Mouse (Mus musculus) A20 (cell line): ENCODE results near the gene Lix1.

Experiments
- DNase-seq: peaks from one replicate; pipeline ENCODE4 v3.0.0-alpha.2; 2011; ENCODE audit warnings: low read depth, low spot score

The Lix1 gene

DNA sequence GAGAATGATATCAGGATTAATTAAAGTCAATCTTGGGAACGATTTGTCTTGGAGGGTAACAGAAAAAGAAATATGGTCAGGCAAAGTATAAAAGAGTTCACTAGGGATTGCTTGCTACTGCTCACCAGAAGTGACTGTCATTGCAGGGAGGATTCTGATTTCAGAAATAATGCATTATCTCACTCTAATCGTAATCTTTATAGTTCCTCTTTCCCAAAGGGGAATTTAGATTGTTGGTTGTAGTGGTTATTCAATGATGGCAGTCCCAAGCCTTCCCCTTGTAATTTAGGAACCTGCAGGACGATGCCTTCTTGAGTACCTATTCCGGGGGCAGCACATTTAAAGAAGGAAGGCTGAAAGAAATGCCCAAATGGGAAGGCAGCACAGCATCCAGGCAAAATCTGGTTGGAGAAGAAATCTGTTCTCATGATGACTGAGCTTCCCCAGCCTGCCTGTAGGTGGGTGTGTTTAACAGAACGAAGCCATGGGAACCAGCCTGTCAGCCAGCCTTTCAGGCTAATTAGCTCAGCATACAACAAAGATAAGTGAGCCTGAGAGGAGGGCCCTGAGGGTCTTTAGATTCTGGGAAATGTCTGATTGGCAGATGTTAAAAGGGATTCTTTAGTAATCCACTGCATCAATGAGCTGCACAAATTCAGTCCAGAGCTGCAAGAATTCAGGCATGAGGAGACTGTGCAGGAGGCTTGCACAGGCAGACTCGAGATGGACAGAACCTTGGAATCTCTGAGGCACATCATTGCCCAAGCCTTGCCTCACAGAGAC, at the start of gene Lix1:
TSS of gene Lix1 (plus strand) at position 451 of the 783 bp plus-strand sequence.
- DNase-seq: peak; percentile 58

DNA sequence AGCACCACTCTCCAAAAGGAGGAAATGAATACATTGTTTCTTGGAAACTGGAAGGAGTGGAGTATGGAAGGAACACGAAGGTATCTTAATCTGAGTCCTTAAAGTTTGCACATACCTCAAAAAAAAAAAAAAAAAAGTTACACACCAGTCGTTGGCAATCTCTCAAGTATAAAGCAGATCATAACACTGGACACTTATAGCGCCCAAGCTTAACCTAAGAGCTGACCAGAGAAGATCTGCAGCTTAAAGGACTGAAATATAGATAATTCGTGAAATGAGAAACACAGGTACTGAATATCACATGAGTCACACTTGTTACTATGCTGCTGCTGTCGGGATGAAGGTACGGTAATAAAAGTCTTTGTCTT, 28.9 kb upstream of the Lix1 start:
- no peak for DNase-seq

DNA sequence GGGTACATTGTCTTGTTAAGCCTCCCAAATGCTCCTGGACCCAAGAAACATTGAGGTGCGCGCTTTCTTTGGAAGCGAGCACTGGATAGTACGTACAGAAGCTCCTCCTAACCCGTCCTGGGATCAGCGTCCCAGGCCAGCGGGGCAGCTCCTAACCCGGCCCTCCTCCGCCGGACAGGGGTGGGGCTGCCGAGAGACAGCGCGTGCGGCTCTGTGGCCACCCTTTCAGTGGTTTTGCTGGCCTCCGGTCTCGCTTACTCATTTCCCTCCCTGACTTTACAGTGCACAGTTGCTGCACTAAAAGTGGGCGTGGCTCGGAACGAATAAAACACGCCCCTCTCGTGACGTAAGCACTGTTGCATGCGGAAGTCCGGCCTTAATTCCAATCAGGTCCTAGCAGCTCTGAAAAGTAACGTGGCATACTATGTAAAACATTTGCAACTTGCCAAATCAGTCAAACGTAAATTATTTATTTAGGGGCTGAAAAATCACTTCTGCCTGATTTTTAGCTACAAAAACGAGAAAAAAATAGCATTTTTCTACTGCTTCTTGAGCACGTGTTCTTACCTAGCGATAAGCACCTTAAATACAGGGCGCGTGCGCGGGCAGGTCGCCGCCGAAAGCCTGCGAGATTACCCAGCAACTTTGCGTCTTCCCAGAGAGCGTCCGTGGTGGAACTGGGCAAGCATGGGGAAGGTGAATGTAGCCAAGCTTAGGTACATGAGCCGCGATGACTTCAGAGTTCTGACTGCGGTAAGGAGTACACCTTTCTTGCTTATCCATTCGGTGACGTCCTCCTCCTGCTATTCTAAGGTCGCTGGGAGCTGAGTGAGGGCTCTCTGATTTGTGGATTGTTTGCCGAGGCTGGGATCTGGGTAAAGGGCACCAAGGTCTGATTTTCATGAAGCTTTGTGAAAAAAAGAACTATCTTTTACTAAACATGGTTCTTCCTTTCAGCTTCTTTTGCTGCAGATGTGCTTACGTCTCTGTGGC, 28.3 kb upstream of the Lix1 start, which contains the start of gene Riok2:
TSS of gene Riok2 (plus strand) at position 392 of the 993 bp plus-strand sequence.
- peak; percentile 99 for DNase-seq

DNA sequence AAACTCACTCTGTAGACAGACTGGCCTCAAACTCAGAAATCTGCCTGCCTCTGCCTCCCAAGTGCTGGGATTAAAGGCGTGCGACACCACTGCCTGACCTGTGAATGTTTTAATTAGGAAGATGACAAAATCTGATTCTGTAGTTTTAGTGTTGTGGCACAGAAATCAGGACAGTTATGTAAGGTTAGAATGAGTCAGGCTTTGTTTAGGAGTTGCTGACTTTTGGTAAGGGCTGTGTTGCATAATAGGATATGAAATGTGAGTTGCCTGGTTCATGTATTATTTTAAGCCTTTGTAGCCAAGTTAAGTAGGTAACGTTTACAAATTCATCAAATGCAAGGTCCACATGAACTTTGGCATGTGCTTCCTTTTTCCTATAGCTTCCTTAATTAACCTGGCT, 26.9 kb upstream of the Lix1 start:
- DNase-seq: no peak

DNA sequence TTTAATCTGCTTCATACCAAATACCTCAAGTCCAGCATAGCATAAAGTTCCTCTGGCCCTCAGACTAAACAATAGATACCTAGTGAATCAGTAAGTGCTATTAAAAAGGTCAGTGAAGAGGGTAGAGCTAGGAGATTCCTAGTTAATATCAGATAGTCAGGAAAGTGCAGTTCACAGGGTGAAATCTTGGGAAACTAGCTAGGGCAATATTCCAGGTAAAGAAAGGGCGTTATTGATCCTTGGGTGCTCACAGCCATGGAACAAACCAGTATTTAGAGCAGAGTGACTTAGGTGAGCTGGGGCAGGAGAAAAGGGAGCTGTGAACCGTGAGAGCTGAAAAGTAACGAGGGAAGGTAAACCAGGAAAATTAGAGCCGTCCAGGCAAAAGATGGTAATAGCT, 18.8 kb upstream of the Lix1 start:
- no peak for DNase-seq

DNA sequence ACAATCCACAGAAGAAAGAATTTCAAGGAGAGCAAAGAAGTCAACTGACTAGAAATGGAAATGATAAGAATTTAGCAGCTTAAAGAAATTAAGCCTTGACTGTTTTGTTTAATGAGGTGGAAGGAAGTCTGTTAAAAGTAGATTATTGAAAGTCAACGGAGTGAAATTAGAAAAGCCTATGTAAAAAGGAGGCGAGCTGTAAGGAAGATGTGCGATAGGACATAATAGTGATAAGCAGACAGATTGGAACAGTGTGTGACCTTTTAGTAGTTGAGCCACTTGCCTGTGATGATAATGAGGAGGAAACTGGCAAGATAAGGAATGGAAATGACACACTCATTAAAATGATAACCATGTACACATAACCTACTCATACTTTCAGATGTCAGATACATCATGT, 18.0 kb upstream of the Lix1 start:
- no peak for DNase-seq

DNA sequence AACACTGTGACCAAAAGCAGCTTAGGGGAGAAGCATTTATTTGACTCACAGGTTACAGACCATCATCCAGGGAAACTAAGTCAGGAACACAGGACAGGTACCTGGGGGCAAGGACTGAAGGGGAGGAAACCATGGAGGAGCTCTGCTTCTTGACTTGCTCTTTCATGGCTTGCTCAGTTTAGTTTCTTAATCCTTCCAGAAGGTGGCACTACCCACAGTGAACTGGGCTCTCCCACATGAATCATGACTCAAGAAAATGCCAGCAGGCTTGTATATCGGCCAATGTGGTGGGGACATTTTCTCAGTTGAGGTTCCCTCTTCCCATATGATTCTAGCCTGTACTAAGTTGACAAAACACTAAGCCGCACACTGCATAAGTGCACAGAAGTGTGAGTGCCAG, 16.4 kb upstream of the Lix1 start:
- peak; percentile 39 for DNase-seq

DNA sequence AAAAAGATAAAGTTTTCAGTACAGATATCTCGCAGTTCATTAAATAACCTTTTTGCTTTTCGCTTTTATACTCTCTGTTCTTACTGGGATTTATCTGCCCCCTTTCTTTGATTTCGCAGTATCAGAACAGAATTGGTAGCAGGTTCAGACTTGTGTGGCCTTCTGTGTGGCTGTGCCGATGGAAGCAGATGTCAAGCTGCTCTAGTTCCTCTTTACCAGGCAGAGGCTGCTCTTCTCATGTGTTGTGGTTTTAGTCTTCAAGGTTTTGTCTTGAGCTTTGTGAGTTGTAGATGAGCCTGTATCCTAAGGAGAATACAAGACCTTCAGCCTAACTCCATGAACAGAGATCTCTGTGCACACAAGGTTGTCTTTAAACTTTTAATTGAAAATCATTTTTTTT, 10.6 kb upstream of the Lix1 start:
- DNase-seq: peak; percentile 22

DNA sequence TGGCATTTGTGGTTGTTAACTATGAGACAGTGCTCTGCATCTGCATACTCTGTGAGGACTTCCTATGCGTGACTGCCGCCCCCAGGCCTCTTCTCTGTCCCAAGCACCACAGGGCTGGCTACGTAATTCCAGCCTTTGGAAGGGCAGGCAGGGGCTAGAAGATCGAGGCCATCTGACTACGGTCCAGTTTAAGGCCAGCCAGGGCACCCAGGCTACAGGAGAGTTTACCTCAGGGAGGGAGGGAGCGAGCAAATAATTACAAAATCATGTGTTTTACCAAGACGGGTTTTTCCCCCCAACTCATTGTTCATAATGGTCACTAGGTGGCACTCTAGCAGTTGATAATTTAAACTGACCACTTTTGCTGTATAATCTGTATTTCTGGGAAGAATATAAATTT, 9.6 kb upstream of the Lix1 start:
- DNase-seq: peak; percentile 48

DNA sequence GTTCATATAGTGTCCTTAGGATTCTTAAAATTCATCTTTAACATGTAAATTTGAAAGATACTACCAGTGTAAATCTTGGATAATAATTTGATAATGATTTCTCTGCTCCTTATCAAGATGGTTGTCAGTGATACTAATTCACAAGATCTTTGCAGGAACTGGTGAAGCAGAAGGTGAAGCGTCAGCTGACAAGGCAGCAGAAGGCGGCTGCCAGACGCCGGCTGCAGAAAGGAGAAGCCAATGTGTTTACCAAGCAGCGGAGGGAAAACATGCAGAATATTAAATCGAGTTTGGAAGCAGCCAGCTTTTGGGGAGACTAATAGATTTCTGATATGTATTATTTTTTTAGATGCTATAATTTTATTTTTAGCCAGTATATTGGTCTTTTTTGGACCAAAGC, 9.2 kb upstream of the Lix1 start:
- no peak for DNase-seq

DNA sequence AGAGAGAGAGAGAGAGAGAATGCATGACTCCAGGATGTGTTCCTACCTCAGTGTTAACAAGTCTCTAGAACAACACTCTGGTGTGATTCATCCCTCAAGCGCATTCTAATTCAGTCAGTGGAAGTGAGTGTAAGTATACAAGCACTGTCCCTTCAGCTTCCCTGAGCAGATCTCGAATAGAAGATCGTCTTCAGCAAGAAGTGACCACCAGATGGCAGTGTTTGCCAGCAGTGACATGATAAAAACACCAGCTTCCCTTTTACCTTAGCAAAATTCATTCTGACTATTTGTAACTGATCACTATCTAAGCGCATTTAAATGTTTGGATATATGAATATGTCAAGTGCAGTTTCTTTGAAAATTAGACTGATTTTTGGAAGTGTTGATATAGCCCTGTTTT, 8.1 kb upstream of the Lix1 start:
- DNase-seq: peak; percentile 82

DNA sequence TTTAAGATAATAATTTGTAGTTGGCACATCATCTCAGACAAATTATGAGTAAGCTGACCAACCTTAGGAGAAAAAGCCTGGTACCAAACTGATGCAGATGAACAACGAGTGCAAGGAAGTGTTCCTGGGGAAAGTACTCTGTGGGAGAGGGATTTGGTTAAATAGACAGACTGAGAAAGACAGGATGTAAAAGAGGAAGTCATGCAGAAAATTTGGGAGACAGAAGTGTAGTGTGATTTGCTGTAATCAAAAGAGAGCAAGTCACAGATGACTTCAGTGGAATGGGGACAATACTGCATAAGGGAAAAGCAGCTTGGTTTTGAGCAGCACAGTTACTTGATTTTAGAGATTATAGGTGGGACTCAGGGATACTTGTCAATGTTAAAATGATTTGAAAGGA, 5.6 kb upstream of the Lix1 start:
- no peak for DNase-seq

DNA sequence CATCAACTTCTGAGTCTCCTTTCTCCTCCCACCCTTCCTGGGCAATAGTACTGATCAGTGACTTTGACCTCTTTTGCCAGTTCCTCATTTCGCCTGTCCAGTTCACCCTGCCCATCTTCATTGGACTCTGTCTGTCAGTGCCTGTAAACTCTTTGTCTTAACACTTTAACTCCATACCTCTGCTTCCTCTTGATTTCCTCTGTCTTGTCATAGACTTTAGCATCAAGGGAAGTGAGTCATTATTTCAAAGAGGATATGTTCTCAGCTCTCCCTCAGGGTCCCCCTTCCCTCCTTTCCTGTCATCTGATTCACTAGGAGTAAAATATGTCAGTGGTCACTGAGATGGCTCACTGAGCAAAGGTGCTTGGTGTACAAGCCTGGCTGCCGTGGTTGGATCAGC, 3.8 kb upstream of the Lix1 start:
- no peak for DNase-seq

DNA sequence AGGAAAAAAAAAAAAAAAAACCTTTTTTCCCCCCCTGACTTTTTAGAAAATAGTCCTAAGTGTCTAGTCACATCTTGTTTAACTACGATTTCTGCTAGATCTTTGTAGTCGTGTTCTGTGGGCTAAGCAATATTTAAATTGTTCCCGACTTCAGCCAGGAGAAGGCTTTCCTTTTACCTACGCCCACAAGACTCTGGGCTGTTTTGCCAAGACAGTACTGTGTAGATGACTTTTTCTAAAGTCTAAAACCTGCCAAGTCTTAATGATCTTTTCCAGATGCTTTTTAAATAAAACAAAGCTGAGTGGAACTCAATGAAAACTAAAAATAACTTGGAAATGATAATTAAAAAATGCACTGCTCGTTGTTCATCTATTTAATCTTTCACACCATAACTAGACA, 566 bp downstream of the Lix1 start:
- DNase-seq: no peak

DNA sequence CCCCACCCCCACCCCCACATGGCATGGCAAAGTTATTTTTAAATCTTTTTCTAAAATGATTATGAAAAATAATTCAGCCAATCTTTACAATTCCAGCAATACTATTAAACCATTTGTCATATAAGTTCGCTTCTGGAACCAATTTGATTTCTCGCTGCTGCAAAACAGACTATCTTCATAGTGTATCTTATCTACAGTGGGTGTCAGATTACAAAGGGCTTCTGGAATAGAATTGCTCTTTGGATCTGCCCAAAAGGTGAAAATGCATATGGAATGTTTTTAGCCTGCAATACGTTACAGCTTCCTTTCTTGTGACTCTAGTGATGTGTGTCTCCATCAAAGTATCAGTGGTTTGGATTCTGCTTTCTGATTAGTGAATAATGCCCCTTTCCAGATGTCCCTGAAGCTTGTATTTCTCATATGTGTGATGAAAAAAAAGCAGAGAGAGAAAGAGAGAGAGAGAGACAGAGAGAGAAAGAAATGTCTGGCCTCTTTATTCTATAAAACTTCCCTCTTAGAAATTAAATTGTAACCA, 1.2 kb downstream of the Lix1 start:
- no peak for DNase-seq

DNA sequence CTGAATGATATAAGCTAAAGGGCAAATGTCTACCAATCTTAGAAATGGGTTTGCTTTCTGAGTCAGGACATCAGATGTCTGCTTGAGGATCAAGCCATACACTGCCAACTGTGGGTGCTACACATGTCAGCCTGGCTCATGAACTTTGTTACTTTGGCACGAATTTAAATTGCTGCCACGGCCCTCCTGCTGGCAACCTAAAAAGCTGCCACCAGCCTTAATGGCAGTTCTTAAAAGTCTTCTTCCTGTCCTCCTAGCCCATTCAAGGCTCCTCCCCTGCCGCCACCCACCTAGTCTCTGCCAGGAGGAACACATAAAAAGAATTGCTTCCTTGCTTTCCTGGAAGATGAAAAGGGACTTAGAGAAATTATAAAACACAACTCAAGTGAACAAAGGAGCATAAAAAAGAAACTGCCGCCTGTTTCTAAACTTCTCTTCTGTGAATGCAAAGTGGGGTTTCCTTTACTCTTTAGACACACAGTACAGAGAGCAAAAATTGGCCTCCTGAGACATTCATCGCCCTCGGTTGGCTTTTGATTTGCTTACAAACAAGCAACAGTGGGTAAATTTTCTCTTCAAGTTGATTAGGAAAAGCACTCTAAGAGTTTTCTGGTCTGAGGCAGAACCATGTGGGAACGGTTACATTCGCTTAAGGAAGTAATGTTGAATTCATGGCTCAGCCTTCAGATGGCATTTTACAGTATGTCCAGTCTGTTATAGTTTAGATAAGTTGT, 2.5 kb downstream of the Lix1 start:
- no peak for DNase-seq

DNA sequence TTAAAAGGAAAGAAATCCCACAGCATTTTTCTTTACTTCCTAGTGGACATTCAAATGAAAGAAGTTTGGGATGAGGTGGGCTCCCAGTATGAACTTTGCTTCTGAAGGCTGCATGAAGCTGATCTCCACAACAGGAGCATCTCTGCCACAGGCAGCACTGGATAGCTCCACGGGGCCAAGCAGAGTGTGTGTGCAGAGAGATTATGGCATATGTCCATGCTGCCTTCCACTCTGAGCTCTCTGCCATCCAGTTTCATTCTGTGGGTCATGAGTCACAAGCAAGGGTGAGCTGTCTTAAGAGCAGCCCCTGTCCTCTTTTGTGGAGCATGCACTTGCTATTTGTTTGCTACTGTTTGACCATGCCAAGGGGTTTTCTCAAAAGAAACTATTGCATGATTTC, 3.1 kb downstream of the Lix1 start:
- DNase-seq: no peak

DNA sequence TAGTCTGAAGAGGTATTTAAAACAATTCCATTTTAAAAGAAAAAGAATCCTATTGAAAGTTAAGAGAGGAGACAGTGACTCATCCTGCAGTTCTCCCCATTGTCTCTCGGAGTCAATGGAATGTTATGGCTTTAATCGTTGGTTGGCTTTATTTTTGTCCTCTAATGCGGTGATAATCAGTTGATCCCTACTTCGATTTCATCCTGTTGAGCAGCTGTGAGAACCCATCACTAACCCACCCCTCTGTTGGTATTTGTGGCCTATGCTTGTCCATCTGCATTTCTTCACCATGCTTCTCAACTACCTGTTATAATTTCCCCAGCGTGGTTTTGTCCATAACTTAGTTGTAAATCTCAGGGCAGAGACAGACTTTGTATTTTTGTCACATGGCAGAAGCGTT, 5.7 kb downstream of the Lix1 start:
- no peak for DNase-seq

DNA sequence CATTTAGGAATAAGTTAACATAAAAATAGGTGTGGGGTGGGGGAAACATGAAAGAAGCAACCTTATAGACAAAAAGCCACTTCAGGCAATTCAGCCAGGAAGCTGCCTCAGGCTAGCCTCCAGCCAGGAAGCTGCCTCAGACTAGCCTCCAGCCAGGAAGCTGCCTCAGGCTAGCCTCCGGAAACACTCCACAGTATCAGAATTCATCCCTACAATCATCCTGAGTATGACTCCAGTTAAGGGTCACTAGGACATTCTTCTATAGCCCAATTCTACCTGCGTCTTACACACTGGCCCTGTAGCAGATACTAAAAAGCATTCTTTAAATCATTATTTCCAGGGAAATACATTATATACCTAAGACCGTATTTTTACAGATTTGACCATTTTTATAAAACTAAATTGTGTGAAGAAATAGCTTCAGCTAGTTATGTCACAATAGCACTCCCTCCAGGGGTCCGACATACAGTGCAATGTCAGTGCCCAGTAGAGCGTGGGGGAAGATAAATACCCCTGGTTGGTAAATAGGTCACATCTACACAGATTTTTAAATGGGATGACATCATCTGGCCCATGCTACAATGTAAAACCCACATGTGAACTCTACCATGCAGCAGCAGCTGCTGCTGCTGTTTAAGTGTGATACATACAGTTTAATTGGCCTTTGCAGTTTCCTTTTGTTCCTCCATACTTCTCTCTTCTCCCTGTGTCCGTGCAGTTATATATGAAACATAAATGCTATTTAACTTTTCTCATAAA, 6.4 kb downstream of the Lix1 start:
- DNase-seq: no peak

DNA sequence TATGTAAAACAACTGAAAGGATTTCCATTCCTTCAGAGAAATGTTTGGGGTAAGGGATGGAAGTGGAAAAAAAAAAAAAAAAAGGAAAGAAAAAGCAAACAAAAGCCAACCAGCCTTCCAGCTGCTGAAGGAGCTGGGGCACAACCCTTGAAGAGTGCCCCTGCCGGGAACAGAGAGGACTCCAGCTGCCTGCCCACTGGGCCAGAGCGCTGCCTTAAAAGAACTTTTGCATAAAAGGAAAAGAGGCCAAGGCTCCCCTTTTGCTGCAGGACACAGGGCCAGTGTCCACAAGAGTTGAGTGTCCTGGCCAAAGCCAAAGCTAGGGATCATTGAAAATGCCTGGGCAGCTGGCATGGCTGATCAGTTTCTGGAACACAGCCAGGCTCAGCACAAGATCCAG, 7.1 kb downstream of the Lix1 start:
- DNase-seq: no peak

DNA sequence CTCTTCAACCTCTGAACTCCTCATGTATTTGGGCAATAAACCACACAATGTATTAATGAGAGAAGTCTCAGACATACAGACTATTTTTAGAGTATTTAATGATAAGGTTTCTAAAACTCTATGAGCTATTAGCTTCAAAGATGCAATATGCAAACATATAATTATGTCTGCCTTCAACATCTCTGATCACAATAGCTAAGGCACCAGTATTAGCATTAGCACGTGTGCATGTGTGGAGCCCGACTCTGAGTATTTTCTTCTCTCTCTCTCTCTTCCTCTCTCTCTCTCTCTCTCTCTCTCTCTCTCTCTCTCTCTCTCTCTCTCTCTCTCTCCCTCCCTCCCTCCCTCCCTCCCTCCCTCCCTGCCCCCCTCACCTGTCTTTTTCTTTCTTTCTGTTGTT, 9.0 kb downstream of the Lix1 start:
- DNase-seq: no peak
